Mouse (Mus musculus): ENCODE measurements around the gene Olfr58.
"Not testable (repeated sequence)": the region's sequence is repeated elsewhere in the genome, so short reads cannot be mapped to it uniquely, and the experiment has no call there.

Gene Olfr58

GRCm38 (mm10) chr9:19779983-19780382, at the start of gene Olfr58:
Gene Olfr58 (plus strand): TSS chr9:19780283.
- DNase-seq (ENCODE audit: low spot score), result no peak

GRCm38 (mm10) chr9:19769136-19769535, 10.9 kb upstream of the Olfr58 start:
- no peak for DNase-seq (ENCODE audit: low spot score)

GRCm38 (mm10) chr9:19769701-19770100, 10.4 kb upstream of the Olfr58 start:
- no peak for DNase-seq (ENCODE audit: low spot score)

GRCm38 (mm10) chr9:19803000-19803399, 22.9 kb downstream of the Olfr58 start:
- no peak for DNase-seq (ENCODE audit: low spot score)

GRCm38 (mm10) chr9:19804606-19805005, 24.5 kb downstream of the Olfr58 start, which contains the start of gene Olfr859:
Gene Olfr859 (plus strand): TSS chr9:19804906.
- not testable (repeated sequence) for DNase-seq (ENCODE audit: low spot score)
